Mouse (Mus musculus) olfactory bulb, adult 2 months (tissue): ENCODE results near the gene Kif13a.

Experiments
- CTCF ChIP-seq: fragments of 200-500 bp; IDR thresholded peaks from 2 replicates; pipeline ENCODE4 v1.5.1; 2012; ENCODE audit warnings: low read depth, mild to moderate bottlenecking, low read length, moderate library complexity; ENCODE audit not compliant: insufficient read depth
- POLR2A ChIP-seq: fragments of 200-500 bp; IDR thresholded peaks from 2 replicates; pipeline ENCODE4 v1.6.1; 2012; ENCODE audit warnings: mild to moderate bottlenecking, low read depth, low read length, moderate library complexity; ENCODE audit not compliant: insufficient read depth

GRCm38 (mm10) chr13:46842185-46842584 is 87.5 kb downstream of the Kif13a start:
- TF ChIP-seq CTCF (no peak), POLR2A (no peak)
